Mouse (Mus musculus) ES-E14 (cell line): Measurements from ENCODE around the gene Bnc2.

ENCODE experiments used
- CHD2 ChIP-seq: IDR thresholded peaks from 2 replicates; pipeline ENCODE4 v1.6.1; 2014; ENCODE audit warnings: mild to moderate bottlenecking, low read depth, low read length, inconsistent platforms
- MAFK ChIP-seq: IDR thresholded peaks from 2 replicates; pipeline ENCODE4 v1.6.1; 2014; ENCODE audit warnings: mild to moderate bottlenecking, low read depth, low read length, inconsistent platforms; ENCODE audit not compliant: insufficient read depth
- ZC3H11A ChIP-seq: IDR thresholded peaks from 2 replicates; pipeline ENCODE4 v1.6.1; 2012; ENCODE audit warnings: low read depth, mild to moderate bottlenecking, inconsistent platforms, low read length, borderline replicate concordance
- ZNF384 ChIP-seq: IDR thresholded peaks from 2 replicates; pipeline ENCODE4 v1.6.1; 2012; ENCODE audit warnings: low read depth, low read length, inconsistent platforms

- TF ChIP-seq ZNF384: no peak
- no peak for TF ChIP-seq ZC3H11A
- TF ChIP-seq CHD2: no peak
- no peak for TF ChIP-seq MAFK
Observed at GRCm38 (mm10) chr4:84331450-84331849, 343.6 kb downstream of the Bnc2 start.
